Mouse (Mus musculus): ENCODE data around the gene Slc25a39. TPM values are rescaled to one million over a fixed set of nuclear protein-coding genes. Genes with fewer than 3 reads are reported as not detected.

The Slc25a39 gene
- polyA plus RNA-seq, 1 experiment from 2014 or later = 180 TPM

GRCm38 (mm10) chr11:102383365-102384136 is 24.2 kb downstream of the Slc25a39 start:
- H3K27me3 ChIP-seq = 0 out of 2 replicates have a peak, but pooled peaks cover 5% of the 10 kb centered on the region
- H3K9me3 ChIP-seq = no peaks in the 10 kb centered on the region; the same call in 1 of the 2 replicates
- H3K9ac ChIP-seq = no peak overlapping the region
- WGBS = 76% methylated on average over 1 of the region's 1 CpGs
- no peak for ATAC-seq (ENCODE audit: low FRiP score, low read depth)
- H3K4me3 ChIP-seq = no peak overlapping the region
- no peak overlapping the region for H3K27ac ChIP-seq
- no peaks in the 10 kb centered on the region for H3K4me1 ChIP-seq
- H3K4me2 ChIP-seq (replicated peaks) = no peak overlapping the region
- no peaks in the 10 kb centered on the region for H3K36me3 ChIP-seq

- no peak for ATAC-seq (ENCODE audit: low FRiP score, low read depth)
- WGBS = 85% methylated on average over 3 of the region's 3 CpGs
- Histone ChIP-seq H3K9me3 (no peaks in the 10 kb centered on the region; the same call in 1 of the 2 replicates), H3K9ac (no peak overlapping the region), H3K4me1 (no peaks in the 10 kb centered on the region), H3K27me3 (0 out of 2 replicates have a peak, but pooled peaks cover 5% of the 10 kb centered on the region), H3K4me3 (no peak overlapping the region), H3K36me3 (no peaks in the 10 kb centered on the region), H3K4me2 (replicated peaks) (no peak overlapping the region), H3K27ac (no peak overlapping the region)
These were observed 25.0 kb downstream of the Slc25a39 start for GRCm38 (mm10) chr11:102382794-102383193.

- Histone ChIP-seq H3K4me3 (no peak overlapping the region), H3K4me2 (replicated peaks) (no peak overlapping the region), H3K27ac (no peak overlapping the region), H3K9me3 (no peaks in the 10 kb centered on the region; the same call in 1 of the 2 replicates), H3K27me3 (peaks cover 8% of the 10 kb centered on the region; the same call in 1 of the 2 replicates), H3K36me3 (no peaks in the 10 kb centered on the region), H3K9ac (no peak overlapping the region), H3K4me1 (peaks cover 2% of the 10 kb centered on the region)
- 42% methylated on average over 4 of the region's 4 CpGs for WGBS
- no peak for ATAC-seq (ENCODE audit: low FRiP score, low read depth)
These were observed 26.2 kb downstream of the Slc25a39 start for GRCm38 (mm10) chr11:102381341-102382100.

GRCm38 (mm10) chr11:102380091-102380490 is 27.7 kb downstream of the Slc25a39 start:
- 73% methylated on average over 5 of the region's 5 CpGs for WGBS
- peaks cover 4% of the 10 kb centered on the region; the same call in 1 of the 2 replicates for H3K27me3 ChIP-seq
- no peak overlapping the region for H3K27ac ChIP-seq
- ATAC-seq (ENCODE audit: low FRiP score, low read depth) = no peak
- no peaks in the 10 kb centered on the region; the same call in 1 of the 2 replicates for H3K9me3 ChIP-seq
- H3K36me3 ChIP-seq = no peaks in the 10 kb centered on the region
- H3K4me2 ChIP-seq (replicated peaks) = no peak overlapping the region
- no peak overlapping the region for H3K4me3 ChIP-seq
- no peak overlapping the region for H3K9ac ChIP-seq
- H3K4me1 ChIP-seq = peaks cover 17% of the 10 kb centered on the region

GRCm38 (mm10) chr11:102377186-102377585 is 30.6 kb downstream of the Slc25a39 start:
- Histone ChIP-seq H3K27me3 (peaks cover 22% of the 10 kb centered on the region), H3K4me2 (replicated peaks) (no peak overlapping the region), H3K36me3 (no peaks in the 10 kb centered on the region), H3K4me3 (no peak overlapping the region), H3K9me3 (no peaks in the 10 kb centered on the region; the same call in 1 of the 2 replicates), H3K27ac (no peak overlapping the region), H3K4me1 (peaks cover 18% of the 10 kb centered on the region), H3K9ac (no peak overlapping the region)
- ATAC-seq (ENCODE audit: low FRiP score, low read depth) = no peak
- 60% methylated on average over 12 of the region's 12 CpGs for WGBS

GRCm38 (mm10) chr11:102376196-102376835 is 31.4 kb downstream of the Slc25a39 start:
- WGBS = 27% methylated on average over 8 of the region's 8 CpGs
- no peak for ATAC-seq (ENCODE audit: low FRiP score, low read depth)
- H3K4me1 ChIP-seq = peaks cover 18% of the 10 kb centered on the region
- no peaks in the 10 kb centered on the region; the same call in 1 of the 2 replicates for H3K9me3 ChIP-seq
- peak overlapping the region; percentile 54 for H3K4me2 ChIP-seq (replicated peaks)
- H3K36me3 ChIP-seq = no peaks in the 10 kb centered on the region
- H3K27me3 ChIP-seq = peaks cover 25% of the 10 kb centered on the region
- no peak overlapping the region for H3K4me3 ChIP-seq
- no peak overlapping the region for H3K27ac ChIP-seq
- H3K9ac ChIP-seq = peak overlapping the region; percentile 48; the same call in 1 of the 2 replicates

GRCm38 (mm10) chr11:102375196-102376173 is 32.3 kb downstream of the Slc25a39 start:
- Histone ChIP-seq H3K36me3 (no peaks in the 10 kb centered on the region), H3K27ac (no peak overlapping the region), H3K9me3 (no peaks in the 10 kb centered on the region; the same call in 1 of the 2 replicates), H3K4me3 (peak overlapping the region; percentile 15), H3K9ac (peak overlapping the region; percentile 48; the same call in 1 of the 2 replicates), H3K4me2 (replicated peaks) (peak overlapping the region; percentile 54), H3K27me3 (peaks cover 25% of the 10 kb centered on the region), H3K4me1 (peaks cover 18% of the 10 kb centered on the region)
- ATAC-seq (ENCODE audit: low FRiP score, low read depth) = peak; percentile 68; the same call in 1 of the 2 replicates
- 6% methylated on average over 23 of the region's 23 CpGs for WGBS

GRCm38 (mm10) chr11:102374108-102374725 is 33.5 kb downstream of the Slc25a39 start:
- no peaks in the 10 kb centered on the region; the same call in 1 of the 2 replicates for H3K9me3 ChIP-seq
- H3K4me1 ChIP-seq = peaks cover 18% of the 10 kb centered on the region
- no peak overlapping the region for H3K9ac ChIP-seq
- no peak overlapping the region for H3K27ac ChIP-seq
- H3K36me3 ChIP-seq = no peaks in the 10 kb centered on the region
- H3K27me3 ChIP-seq = peaks cover 28% of the 10 kb centered on the region
- no peak overlapping the region for H3K4me2 ChIP-seq (replicated peaks)
- no peak overlapping the region for H3K4me3 ChIP-seq
- no peak for ATAC-seq (ENCODE audit: low FRiP score, low read depth)
- 77% methylated on average over 7 of the region's 7 CpGs for WGBS

GRCm38 (mm10) chr11:102373646-102374045 is 34.1 kb downstream of the Slc25a39 start:
- no peak overlapping the region for H3K4me2 ChIP-seq (replicated peaks)
- H3K9me3 ChIP-seq = no peaks in the 10 kb centered on the region
- no peak overlapping the region for H3K27ac ChIP-seq
- WGBS = 29% methylated on average over 2 of the region's 2 CpGs
- no peak overlapping the region for H3K4me3 ChIP-seq
- peaks cover 28% of the 10 kb centered on the region for H3K27me3 ChIP-seq
- H3K36me3 ChIP-seq = no peaks in the 10 kb centered on the region
- ATAC-seq (ENCODE audit: low FRiP score, low read depth) = no peak
- peaks cover 18% of the 10 kb centered on the region for H3K4me1 ChIP-seq
- no peak overlapping the region for H3K9ac ChIP-seq

GRCm38 (mm10) chr11:102372936-102373335 is 34.8 kb downstream of the Slc25a39 start:
- H3K27ac ChIP-seq = no peak overlapping the region
- no peaks in the 10 kb centered on the region for H3K9me3 ChIP-seq
- peaks cover 18% of the 10 kb centered on the region for H3K4me1 ChIP-seq
- no peak overlapping the region for H3K9ac ChIP-seq
- WGBS = 38% methylated on average over 14 of the region's 14 CpGs
- peaks cover 28% of the 10 kb centered on the region for H3K27me3 ChIP-seq
- H3K4me3 ChIP-seq = no peak overlapping the region
- H3K36me3 ChIP-seq = no peaks in the 10 kb centered on the region
- no peak overlapping the region for H3K4me2 ChIP-seq (replicated peaks)
- no peak for ATAC-seq (ENCODE audit: low FRiP score, low read depth)

Data from limb, embryonic 13.5 days (tissue).